Mouse (Mus musculus) G1E (cell line): ENCODE results near the gene Ubl5.

Source experiments
- CTCF ChIP-seq: IDR thresholded peaks from 2 replicates; pipeline ENCODE4 v1.5.1; 2012; ENCODE audit warnings: low read depth, low read length, inconsistent platforms, mixed read lengths
- GATA2 ChIP-seq: IDR thresholded peaks from 2 replicates; pipeline ENCODE4 v1.6.1; 2012; ENCODE audit warnings: low read depth, low read length, inconsistent platforms, borderline replicate concordance
- POLR2AphosphoS5 ChIP-seq: IDR thresholded peaks from 2 replicates; pipeline ENCODE4 v1.6.1; 2012; ENCODE audit warnings: low read depth, low read length, inconsistent platforms; ENCODE audit not compliant: insufficient replicate concordance
- TAL1 ChIP-seq: conservative IDR thresholded peaks from 2 replicates; pipeline ENCODE4 v1.6.1; 2012; ENCODE audit warnings: low read depth, low read length, inconsistent platforms, mixed read lengths

- TF ChIP-seq CTCF (no peak), GATA2 (no peak), POLR2AphosphoS5 (no peak), TAL1 (no peak)
These were observed 41.4 kb upstream of the Ubl5 start for GRCm38 (mm10) chr9:20601270-20601669.
